Mouse (Mus musculus): ENCODE results near the gene Krt39. TPM values are rescaled to one million over a fixed set of nuclear protein-coding genes. Genes with fewer than 3 reads are reported as not detected.

Krt39 gene
- polyA plus RNA-seq, 1 experiment = not detected

GRCm38 (mm10) chr11:99539721-99540120 is 18.6 kb upstream of the Krt39 start:
- H3K4me1 ChIP-seq (ENCODE audit: control insufficient read depth, insufficient read depth, low read length) = no peaks in the 10 kb centered on the region
- no peak for TF ChIP-seq POLR2A (IDR thresholded peaks at IDR 0.05; ENCODE audit: extremely low read depth, insufficient read depth, low read length)
- no peak for TF ChIP-seq CTCF (IDR thresholded peaks at IDR 0.05; ENCODE audit: extremely low read depth, insufficient read depth, low read length)

GRCm38 (mm10) chr11:99514098-99514497 is 7.0 kb downstream of the Krt39 start:
- Histone ChIP-seq H3K4me3 (ENCODE audit: insufficient read depth, low read length) (no peak overlapping the region), H3K27ac (ENCODE audit: insufficient read depth, low read length) (no peak overlapping the region), H3K4me1 (ENCODE audit: control insufficient read depth, insufficient read depth, low read length) (no peaks in the 10 kb centered on the region)
- TF ChIP-seq CTCF (IDR thresholded peaks at IDR 0.05; ENCODE audit: extremely low read depth, insufficient read depth, low read length) (no peak), POLR2A (IDR thresholded peaks at IDR 0.05; ENCODE audit: extremely low read depth, insufficient read depth, low read length) (no peak)

More at GRCm38 (mm10) chr11:99539721-99540120, 18.6 kb upstream of the Krt39 start:
- Histone ChIP-seq H3K4me3 (ENCODE audit: insufficient read depth, low read length) (no peak overlapping the region), H3K27ac (ENCODE audit: insufficient read depth, low read length) (no peak overlapping the region)

- Histone ChIP-seq H3K4me1 (ENCODE audit: control insufficient read depth, insufficient read depth, low read length) (no peaks in the 10 kb centered on the region), H3K4me3 (ENCODE audit: insufficient read depth, low read length) (no peak overlapping the region), H3K27ac (ENCODE audit: insufficient read depth, low read length) (no peak overlapping the region)
- TF ChIP-seq CTCF (IDR thresholded peaks at IDR 0.05; ENCODE audit: extremely low read depth, insufficient read depth, low read length) (no peak), POLR2A (IDR thresholded peaks at IDR 0.05; ENCODE audit: extremely low read depth, insufficient read depth, low read length) (no peak)
Measured at GRCm38 (mm10) chr11:99500095-99500805, 20.9 kb downstream of the Krt39 start.

- Histone ChIP-seq H3K27ac (ENCODE audit: insufficient read depth, low read length) (no peak overlapping the region), H3K4me3 (ENCODE audit: insufficient read depth, low read length) (no peak overlapping the region), H3K4me1 (ENCODE audit: control insufficient read depth, insufficient read depth, low read length) (no peaks in the 10 kb centered on the region)
- no peak for TF ChIP-seq POLR2A (IDR thresholded peaks at IDR 0.05; ENCODE audit: extremely low read depth, insufficient read depth, low read length)
- TF ChIP-seq CTCF (IDR thresholded peaks at IDR 0.05; ENCODE audit: extremely low read depth, insufficient read depth, low read length) = no peak
Measured at GRCm38 (mm10) chr11:99496460-99496859, 24.7 kb downstream of the Krt39 start.

- TF ChIP-seq POLR2A (IDR thresholded peaks at IDR 0.05; ENCODE audit: extremely low read depth, insufficient read depth, low read length) (no peak), CTCF (IDR thresholded peaks at IDR 0.05; ENCODE audit: extremely low read depth, insufficient read depth, low read length) (no peak)
- Histone ChIP-seq H3K27ac (ENCODE audit: insufficient read depth, low read length) (no peak overlapping the region), H3K4me1 (ENCODE audit: control insufficient read depth, insufficient read depth, low read length) (no peaks in the 10 kb centered on the region), H3K4me3 (ENCODE audit: insufficient read depth, low read length) (no peak overlapping the region)
Measured at GRCm38 (mm10) chr11:99494741-99495140, 26.4 kb downstream of the Krt39 start.

GRCm38 (mm10) chr11:99493574-99493850 is 27.6 kb downstream of the Krt39 start:
- TF ChIP-seq CTCF (IDR thresholded peaks at IDR 0.05; ENCODE audit: extremely low read depth, insufficient read depth, low read length) (no peak), POLR2A (IDR thresholded peaks at IDR 0.05; ENCODE audit: extremely low read depth, insufficient read depth, low read length) (no peak)
- H3K4me1 ChIP-seq (ENCODE audit: control insufficient read depth, insufficient read depth, low read length) = no peaks in the 10 kb centered on the region
- H3K4me3 ChIP-seq (ENCODE audit: insufficient read depth, low read length) = no peak overlapping the region
- H3K27ac ChIP-seq (ENCODE audit: insufficient read depth, low read length) = no peak overlapping the region

- Histone ChIP-seq H3K4me1 (ENCODE audit: control insufficient read depth, insufficient read depth, low read length) (no peaks in the 10 kb centered on the region), H3K27ac (ENCODE audit: insufficient read depth, low read length) (no peak within 1 kb of the TSS), H3K4me3 (ENCODE audit: insufficient read depth, low read length) (no peak within 1 kb of the TSS)
- TF ChIP-seq POLR2A (IDR thresholded peaks at IDR 0.05; ENCODE audit: extremely low read depth, insufficient read depth, low read length) (no peak), CTCF (IDR thresholded peaks at IDR 0.05; ENCODE audit: extremely low read depth, insufficient read depth, low read length) (no peak)
Measured at GRCm38 (mm10) chr11:99492733-99493573, 28.2 kb downstream of the Krt39 start, which contains the start of gene Krt23. Gene Krt23 (minus strand): TSS chr11:99493137.

GRCm38 (mm10) chr11:99491040-99491439 is 30.1 kb downstream of the Krt39 start:
- TF ChIP-seq POLR2A (IDR thresholded peaks at IDR 0.05; ENCODE audit: extremely low read depth, insufficient read depth, low read length) = no peak
- no peak for TF ChIP-seq CTCF (IDR thresholded peaks at IDR 0.05; ENCODE audit: extremely low read depth, insufficient read depth, low read length)
- Histone ChIP-seq H3K4me1 (ENCODE audit: control insufficient read depth, insufficient read depth, low read length) (no peaks in the 10 kb centered on the region), H3K4me3 (ENCODE audit: insufficient read depth, low read length) (no peak overlapping the region), H3K27ac (ENCODE audit: insufficient read depth, low read length) (no peak overlapping the region)

- Histone ChIP-seq H3K27ac (ENCODE audit: insufficient read depth, low read length) (no peak overlapping the region), H3K4me3 (ENCODE audit: insufficient read depth, low read length) (no peak overlapping the region), H3K4me1 (ENCODE audit: control insufficient read depth, insufficient read depth, low read length) (no peaks in the 10 kb centered on the region)
- TF ChIP-seq POLR2A (IDR thresholded peaks at IDR 0.05; ENCODE audit: extremely low read depth, insufficient read depth, low read length) (no peak), CTCF (IDR thresholded peaks at IDR 0.05; ENCODE audit: extremely low read depth, insufficient read depth, low read length) (no peak)
Measured at GRCm38 (mm10) chr11:99490624-99491023, 30.5 kb downstream of the Krt39 start.

GRCm38 (mm10) chr11:99489233-99489632 is 31.9 kb downstream of the Krt39 start:
- Histone ChIP-seq H3K4me1 (ENCODE audit: control insufficient read depth, insufficient read depth, low read length) (no peaks in the 10 kb centered on the region), H3K4me3 (ENCODE audit: insufficient read depth, low read length) (no peak overlapping the region), H3K27ac (ENCODE audit: insufficient read depth, low read length) (no peak overlapping the region)
- no peak for TF ChIP-seq POLR2A (IDR thresholded peaks at IDR 0.05; ENCODE audit: extremely low read depth, insufficient read depth, low read length)
- TF ChIP-seq CTCF (IDR thresholded peaks at IDR 0.05; ENCODE audit: extremely low read depth, insufficient read depth, low read length) = no peak

All from cortical plate, adult 2 months (tissue).